Mouse (Mus musculus) heart, embryonic 14.5 days (tissue): ENCODE measurements around the gene Neurod2. TPM values are rescaled to one million over a fixed set of nuclear protein-coding genes. Genes with fewer than 3 reads are reported as not detected.

ENCODE experiments used
- ATAC-seq: fragments of 200-750 bp; cut with Nextera tagmentation; 2 replicates; pipeline ENCODE4 v1.8.0; 2017; ENCODE audit warnings: low read depth, moderate TSS enrichment; ENCODE audit not compliant: insufficient number of reproducible peaks, insufficient read depth, low FRiP score
- H3K27ac ChIP-seq, 2 experiments: fragments of 200-500 bp in 1 of 2; fragments of 300-500 bp in 1 of 2; sonication (generic) in 1 of 2; replicated peaks in 1 of 2; 2 replicates each; pipeline ENCODE4 v1.5.1; 2012 to 2014; ENCODE audit warnings: low read depth in 2 of 2, low read length in 2 of 2, control low read depth in 1 of 2, mild to moderate bottlenecking in 1 of 2, mixed read lengths in 1 of 2; ENCODE audit not compliant: control insufficient read depth in 1 of 2, insufficient read depth in 1 of 2
- H3K27me3 ChIP-seq: fragments of 300-500 bp; sonication (generic); 2 replicates; pipeline ENCODE4 v1.6.1; 2014; ENCODE audit warnings: mild to moderate bottlenecking, low read length, control low read depth; ENCODE audit not compliant: control insufficient read depth, insufficient read depth
- H3K36me3 ChIP-seq: fragments of 300-500 bp; sonication (generic); 2 replicates; pipeline ENCODE4 v1.6.1; 2014; ENCODE audit warnings: mild to moderate bottlenecking, control low read depth, low read length, mixed read lengths; ENCODE audit not compliant: control insufficient read depth, insufficient read depth
- H3K4me1 ChIP-seq, 2 experiments: fragments of 200-500 bp in 1 of 2; fragments of 300-500 bp in 1 of 2; sonication (generic) in 1 of 2; 2 replicates each; pipeline ENCODE4 v1.6.1; 2012 to 2014; ENCODE audit warnings: low read length in 2 of 2, control low read depth in 1 of 2, mixed read lengths in 1 of 2; ENCODE audit not compliant: control insufficient read depth in 2 of 2, insufficient read depth in 2 of 2
- H3K4me2 ChIP-seq: fragments of 300-500 bp; sonication (generic); 2 replicates; pipeline ENCODE4 v1.6.1; 2014; ENCODE audit warnings: mild to moderate bottlenecking, low read length
- H3K4me3 ChIP-seq, 2 experiments: fragments of 200-500 bp in 1 of 2; fragments of 300-500 bp in 1 of 2; sonication (generic) in 1 of 2; 2 replicates each; pipeline ENCODE4 v1.5.1; 2012 to 2014; ENCODE audit warnings: low read length in 2 of 2, mild to moderate bottlenecking in 2 of 2, control low read depth in 1 of 2, low read depth in 1 of 2, moderate library complexity in 1 of 2; ENCODE audit not compliant: control insufficient read depth in 1 of 2, insufficient read depth in 1 of 2
- H3K9ac ChIP-seq: fragments of 300-500 bp; sonication (generic); 2 replicates; pipeline ENCODE4 v1.6.1; 2014; ENCODE audit warnings: mild to moderate bottlenecking, low read length
- H3K9me3 ChIP-seq: fragments of 300-500 bp; sonication (generic); 2 replicates; pipeline ENCODE4 v1.6.1; 2016; ENCODE audit warnings: low read length, control low read depth; ENCODE audit not compliant: control insufficient read depth
- WGBS: fragments of 180-500 bp; shearing (Covaris S2); extraction: QIAGEN DNeasy Blood & Tissue Kit; methylation state at CpG from one replicate; pipeline ENCODE4 v1.1.7; 2014; 5-methylcytosine and 5-hydroxymethylcytosine counted together
- polyA plus RNA-seq: library from polyadenylated mRNA; unstranded; fragments of >200 nt; fragmentation: Nextera tagmentation; extraction: Ambion mirVana; gene quantifications from 2 replicates; pipeline ENCODE4 v1.2.1, GENCODE M21; 2014

Gene Neurod2
- polyA plus RNA-seq, 1 experiment from 2014 or later: not detected

GRCm38 (mm10) chr11:98296916-98297315 is 32.5 kb downstream of the Neurod2 start:
- Histone ChIP-seq H3K36me3 (no peaks in the 10 kb centered on the region), H3K27ac (no peak overlapping the region), H3K4me1 (peaks cover 17 to 20% of the 10 kb centered on the region in 2 experiments), H3K4me3 (no peak overlapping the region), H3K4me2 (no peak overlapping the region), H3K9me3 (no peaks in the 10 kb centered on the region), H3K9ac (no peak overlapping the region), H3K27me3 (no peaks in the 10 kb centered on the region; the same call in 1 of the 2 replicates)
- no peak for ATAC-seq
- 82% methylated on average over 2 of the region's 2 CpGs for WGBS

DNA sequence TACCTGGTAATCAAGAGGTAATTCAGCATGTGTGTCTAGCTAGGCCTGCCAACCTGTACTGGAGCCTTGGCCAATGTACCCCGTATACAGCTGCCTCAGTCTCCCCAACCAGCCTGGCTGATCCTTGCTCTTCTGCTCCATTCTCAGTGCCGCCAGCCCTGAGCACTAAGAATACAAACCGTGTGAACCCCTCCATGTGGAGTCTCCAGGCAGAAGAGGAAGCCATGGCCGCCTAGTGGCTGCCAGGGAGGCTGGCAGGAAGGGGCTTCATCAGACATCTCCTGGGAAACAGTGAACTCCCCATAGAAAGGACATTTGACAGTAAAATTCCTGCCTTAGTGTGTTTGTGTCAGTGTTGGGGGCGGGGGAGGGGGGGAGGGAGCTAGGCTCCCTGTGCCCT is 33.2 kb downstream of the Neurod2 start:
- Histone ChIP-seq H3K4me1 (peaks cover 17 to 20% of the 10 kb centered on the region in 2 experiments), H3K27me3 (no peaks in the 10 kb centered on the region; the same call in none of the 2 replicates), H3K27ac (no peak overlapping the region), H3K9ac (no peak overlapping the region), H3K9me3 (no peaks in the 10 kb centered on the region), H3K36me3 (no peaks in the 10 kb centered on the region), H3K4me3 (no peak overlapping the region), H3K4me2 (no peak overlapping the region)
- 9% methylated on average over 5 of the region's 5 CpGs for WGBS
- ATAC-seq: no peak

DNA sequence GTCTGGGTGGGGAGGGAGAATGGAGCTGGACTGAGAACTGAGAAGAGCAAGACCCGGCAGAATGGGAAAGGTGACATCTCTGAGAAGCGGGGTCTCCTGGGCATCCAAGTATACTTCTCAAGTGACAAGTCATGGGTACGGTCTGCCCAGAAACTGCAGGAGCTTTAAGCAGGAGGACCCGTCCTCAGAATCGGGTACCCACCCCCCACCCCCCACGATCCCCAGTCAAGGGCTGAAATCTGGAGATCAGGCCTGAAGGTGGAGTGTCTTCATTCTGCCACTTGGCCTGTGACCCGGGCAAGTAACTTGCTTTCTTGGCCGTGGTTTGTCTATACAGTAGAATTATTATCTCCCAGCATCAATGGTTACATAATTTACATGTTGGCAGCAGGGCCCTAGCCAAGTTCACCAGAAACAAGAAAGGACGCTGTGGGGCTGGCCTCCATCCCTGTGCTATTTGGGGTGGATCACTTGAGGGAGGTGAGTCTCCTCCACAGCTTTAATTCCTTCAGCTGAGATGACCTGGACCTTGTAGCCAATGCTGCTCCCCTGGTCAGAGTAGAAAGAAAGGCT is 34.3 kb downstream of the Neurod2 start:
- peak overlapping the region; percentile 77 to 88 for H3K4me3 ChIP-seq
- H3K27ac ChIP-seq: no peak overlapping the region
- WGBS: 6% methylated on average over 9 of the region's 9 CpGs
- H3K4me2 ChIP-seq: peak overlapping the region; percentile 99
- no peaks in the 10 kb centered on the region for H3K36me3 ChIP-seq
- peak overlapping the region; percentile 84 for H3K9ac ChIP-seq
- H3K27me3 ChIP-seq: peaks cover 3% of the 10 kb centered on the region
- H3K9me3 ChIP-seq: no peaks in the 10 kb centered on the region
- H3K4me1 ChIP-seq: peaks cover 17 to 20% of the 10 kb centered on the region in 2 experiments
- ATAC-seq: no peak

DNA sequence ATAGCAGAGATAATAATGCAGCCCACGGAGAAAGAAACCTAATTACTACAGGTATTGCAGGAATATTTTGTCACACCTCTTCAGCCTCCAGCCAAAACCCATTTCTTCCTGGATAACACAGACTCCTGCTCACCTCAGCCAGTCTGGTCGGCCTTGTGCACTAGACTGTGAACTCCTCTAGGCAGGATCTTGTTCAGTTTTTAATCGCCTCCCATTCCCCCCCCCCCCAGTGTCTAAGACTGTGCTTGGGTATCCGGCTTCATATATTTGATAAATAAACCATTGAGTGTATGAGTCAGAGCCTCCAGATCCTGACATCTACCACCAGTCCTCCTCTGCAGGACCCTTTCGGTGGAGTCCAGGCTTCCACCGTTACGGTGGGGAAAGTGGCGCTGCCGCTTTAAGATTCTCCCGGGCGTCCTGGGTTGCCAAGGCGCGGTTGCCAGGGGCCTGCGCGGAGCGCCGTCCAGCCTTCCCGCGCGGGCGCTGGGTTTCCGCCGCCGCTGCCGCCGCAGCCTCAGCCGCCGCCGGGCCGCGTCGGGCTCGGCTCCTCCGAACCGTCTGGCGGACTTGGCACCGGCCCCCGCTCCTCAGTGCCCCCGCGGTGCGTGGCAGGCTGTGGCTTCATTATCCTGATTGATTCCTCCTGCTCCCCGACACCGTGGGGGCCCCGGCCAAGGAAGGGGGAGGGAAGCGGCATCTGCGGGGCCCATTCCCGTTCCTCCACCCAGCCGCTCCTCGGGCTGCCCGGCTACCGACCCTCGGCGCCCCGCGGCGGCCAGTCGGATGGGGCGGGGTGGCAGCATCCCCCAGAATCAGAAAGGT is 35.0 kb downstream of the Neurod2 start:
- H3K9ac ChIP-seq: peak overlapping the region; percentile 84
- H3K27ac ChIP-seq: no peak overlapping the region
- no peaks in the 10 kb centered on the region for H3K9me3 ChIP-seq
- H3K4me3 ChIP-seq: peak overlapping the region; percentile 77 to 88
- peak overlapping the region; percentile 99 for H3K4me2 ChIP-seq
- no peaks in the 10 kb centered on the region for H3K36me3 ChIP-seq
- whole genome bisulfite sequencing: 1% methylated on average over 58 of the region's 58 CpGs
- ATAC-seq: peak; percentile 62; the same call in 1 of the 2 replicates
- peaks cover 17 to 20% of the 10 kb centered on the region in 2 experiments for H3K4me1 ChIP-seq
- peaks cover 7% of the 10 kb centered on the region for H3K27me3 ChIP-seq

- no peak for ATAC-seq
- H3K4me2 ChIP-seq: no peak overlapping the region
- no peak overlapping the region for H3K4me3 ChIP-seq
- H3K9me3 ChIP-seq: no peaks in the 10 kb centered on the region
- H3K36me3 ChIP-seq: no peaks in the 10 kb centered on the region
- no peak overlapping the region for H3K9ac ChIP-seq
- WGBS: 34% methylated on average over 2 of the region's 2 CpGs
- H3K27me3 ChIP-seq: peaks cover 18% of the 10 kb centered on the region
- peaks cover 8 to 10% of the 10 kb centered on the region in 2 experiments for H3K4me1 ChIP-seq
- no peak overlapping the region for H3K27ac ChIP-seq
These were observed 36.4 kb downstream of the Neurod2 start for GRCm38 (mm10) chr11:98293070-98293469.

GRCm38 (mm10) chr11:98290906-98291305 is 38.5 kb downstream of the Neurod2 start:
- H3K36me3 ChIP-seq: no peaks in the 10 kb centered on the region
- peaks cover 3 to 4% of the 10 kb centered on the region in 2 experiments; a peak in 1 of 4 replicates for H3K4me1 ChIP-seq
- H3K4me2 ChIP-seq: no peak overlapping the region
- WGBS: 58% methylated on average over 2 of the region's 2 CpGs
- ATAC-seq: no peak
- no peak overlapping the region for H3K4me3 ChIP-seq
- peaks cover 26% of the 10 kb centered on the region for H3K27me3 ChIP-seq
- H3K27ac ChIP-seq: no peak overlapping the region
- no peaks in the 10 kb centered on the region for H3K9me3 ChIP-seq
- H3K9ac ChIP-seq: no peak overlapping the region

DNA sequence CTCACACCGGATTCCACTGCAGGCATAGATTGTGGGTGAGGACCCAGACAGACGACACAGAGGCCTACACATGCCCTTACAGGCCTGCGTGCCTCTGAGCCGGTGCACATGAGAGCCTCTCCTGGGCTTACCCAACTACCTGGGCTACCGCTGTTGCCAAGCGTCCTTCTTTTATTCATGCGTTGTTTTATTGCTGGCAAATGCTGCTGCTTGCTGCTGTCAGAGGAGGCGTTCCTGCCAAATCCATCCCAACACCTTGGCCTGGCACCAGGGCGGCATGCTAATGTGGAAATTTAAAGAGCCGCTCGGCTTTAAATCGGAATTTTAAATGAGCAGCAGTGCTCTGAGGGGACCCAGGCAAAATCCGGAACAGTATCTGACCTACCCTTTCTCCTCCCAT is 39.6 kb downstream of the Neurod2 start:
- Histone ChIP-seq H3K4me2 (no peak overlapping the region), H3K4me1 (peaks cover under 1 to 3% of the 10 kb centered on the region in 2 experiments; a peak in 1 of 4 replicates), H3K27ac (no peak overlapping the region), H3K9me3 (no peaks in the 10 kb centered on the region), H3K27me3 (peaks cover 26% of the 10 kb centered on the region), H3K4me3 (no peak overlapping the region), H3K36me3 (no peaks in the 10 kb centered on the region), H3K9ac (no peak overlapping the region)
- WGBS: 51% methylated on average over 13 of the region's 13 CpGs
- ATAC-seq: no peak
